Mouse (Mus musculus): ENCODE results near the gene Rps10.

DNA sequence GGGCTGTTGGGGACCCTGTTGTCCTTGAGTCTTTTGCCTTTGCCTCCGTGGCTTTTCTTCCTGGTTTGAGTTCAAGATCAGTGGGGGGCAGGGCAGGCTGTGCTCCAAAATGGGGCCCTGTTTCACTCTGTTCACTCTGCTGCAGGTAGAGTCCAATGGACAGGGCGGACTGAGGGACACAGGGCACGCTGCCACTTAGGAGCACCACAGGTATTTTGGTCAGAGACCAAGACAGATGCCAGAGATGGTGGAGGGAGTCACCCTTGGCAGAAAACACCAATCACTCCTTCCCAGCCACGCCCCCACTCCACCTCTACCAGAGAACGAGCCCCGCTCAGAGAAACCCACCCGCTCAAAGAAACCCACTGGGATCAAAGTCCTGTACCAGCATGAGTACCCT, 9.3 kb upstream of the Rps10 start:
- TF ChIP-seq POLR2A (IDR thresholded peaks at IDR 0.05; ENCODE audit: low read depth, low read length) (no peak), CTCF (IDR thresholded peaks at IDR 0.05; ENCODE audit: extremely low read depth, insufficient read depth, insufficient read length, insufficient replicate concordance) (no peak)
